Mouse (Mus musculus) ZHBTc4 (cell line): Measurements from ENCODE around the gene Lin28a.

ENCODE experiments used
- DNase-seq: peaks from one replicate; pipeline ENCODE4 v3.0.0-alpha.2; 2011; ENCODE audit warnings: low read depth, low spot score

The Lin28a gene

GRCm38 (mm10) chr4:134018779-134019145 lies at the start of gene Lin28a:
TSS of gene Lin28a (minus strand) at chr4:134018841.
- DNase-seq, result peak; percentile 88

- DNase-seq, result peak; percentile 57
Measured at GRCm38 (mm10) chr4:134067833-134068544, 49.3 kb upstream of the Lin28a start.

GRCm38 (mm10) chr4:134067383-134067782 lies 48.7 kb upstream of the Lin28a start:
- no peak for DNase-seq

- no peak for DNase-seq
Measured at GRCm38 (mm10) chr4:134065431-134066004, 46.9 kb upstream of the Lin28a start.

GRCm38 (mm10) chr4:134062561-134062960 lies 43.9 kb upstream of the Lin28a start:
- no peak for DNase-seq

- peak; percentile 58 for DNase-seq
Measured at GRCm38 (mm10) chr4:134061944-134062446, 43.4 kb upstream of the Lin28a start.

GRCm38 (mm10) chr4:134061166-134061830 lies 42.7 kb upstream of the Lin28a start:
- peak; percentile 79 for DNase-seq

GRCm38 (mm10) chr4:134060135-134060865 lies 41.7 kb upstream of the Lin28a start, which contains the start of gene Crybg2:
TSS of gene Crybg2 (plus strand) at chr4:134060815.
- DNase-seq, result no peak

- no peak for DNase-seq
Measured at GRCm38 (mm10) chr4:134058908-134059307, 40.3 kb upstream of the Lin28a start.

GRCm38 (mm10) chr4:134058166-134058715 lies 39.6 kb upstream of the Lin28a start:
- no peak for DNase-seq

GRCm38 (mm10) chr4:134053538-134053937 lies 34.9 kb upstream of the Lin28a start, which contains the start of gene Zfp683:
TSS of gene Zfp683 (plus strand) at chr4:134053838.
- DNase-seq, result no peak

GRCm38 (mm10) chr4:134052560-134052959 lies 33.9 kb upstream of the Lin28a start:
- no peak for DNase-seq

GRCm38 (mm10) chr4:134051912-134052311 lies 33.3 kb upstream of the Lin28a start:
- no peak for DNase-seq

GRCm38 (mm10) chr4:134047648-134048047 lies 29.0 kb upstream of the Lin28a start:
- no peak for DNase-seq

GRCm38 (mm10) chr4:134043041-134043440 lies 24.4 kb upstream of the Lin28a start:
- no peak for DNase-seq

GRCm38 (mm10) chr4:134041317-134042123 lies 22.9 kb upstream of the Lin28a start:
- peak; percentile 35 for DNase-seq

GRCm38 (mm10) chr4:134035953-134036352 lies 17.3 kb upstream of the Lin28a start:
- DNase-seq, result peak; percentile 85

GRCm38 (mm10) chr4:134025802-134026201 lies 7.2 kb upstream of the Lin28a start:
- DNase-seq, result no peak

GRCm38 (mm10) chr4:134020621-134021020 lies 2.0 kb upstream of the Lin28a start:
- DNase-seq, result peak; percentile 66

- DNase-seq, result no peak
Measured at GRCm38 (mm10) chr4:134019641-134020351, 1.2 kb upstream of the Lin28a start.
